Mouse (Mus musculus) bone marrow, adult 2 months (tissue): ENCODE results near the gene Arhgap29. TPM values are rescaled to one million over a fixed set of nuclear protein-coding genes. Genes with fewer than 3 reads are reported as not detected.

Experiments
- H3K27ac ChIP-seq: fragments of 200-500 bp; 2 replicates; pipeline ENCODE4 v1.5.1; 2012; ENCODE audit warnings: low read depth, mild to moderate bottlenecking, control low read depth, inconsistent platforms, low read length; ENCODE audit not compliant: control insufficient read depth, poor library complexity, insufficient read depth
- H3K4me1 ChIP-seq: fragments of 200-500 bp; 2 replicates; pipeline ENCODE4 v1.6.1; 2011; ENCODE audit warnings: low read length; ENCODE audit not compliant: control insufficient read depth, insufficient read depth
- H3K4me3 ChIP-seq: fragments of 200-500 bp; replicated peaks from 2 replicates; pipeline ENCODE3; 2011; ENCODE audit warnings: mild to moderate bottlenecking, low read depth, low read length, control low read depth; ENCODE audit not compliant: control insufficient read depth
- CTCF ChIP-seq: fragments of 200-500 bp; IDR thresholded peaks from 2 replicates; pipeline ENCODE4 v1.5.1; 2011; ENCODE audit warnings: low read length, control low read depth; ENCODE audit not compliant: control insufficient read depth, insufficient read depth
- POLR2A ChIP-seq: fragments of 200-500 bp; IDR thresholded peaks from 2 replicates; pipeline ENCODE4 v1.6.1; 2011; ENCODE audit warnings: low read depth, mild to moderate bottlenecking, control low read depth, low read length, borderline replicate concordance; ENCODE audit not compliant: control insufficient read depth
- WGBS: fragments of 180-500 bp; shearing (Covaris S2); methylation state at CpG from one replicate; pipeline ENCODE4 v1.1.7; 2018; 5-methylcytosine and 5-hydroxymethylcytosine counted together
- polyA plus RNA-seq: library from polyadenylated mRNA; stranded (reverse); fragments of >200 nt; gene quantifications from 2 replicates; pipeline ENCODE4 v1.2.4, GENCODE M21; 2011; ENCODE audit warnings: low replicate concordance; ENCODE audit not compliant: missing spikeins, insufficient read depth, insufficient read length

Arhgap29 gene
- 3.6 and 4.5 TPM in 2 replicates for polyA plus RNA-seq

DNA sequence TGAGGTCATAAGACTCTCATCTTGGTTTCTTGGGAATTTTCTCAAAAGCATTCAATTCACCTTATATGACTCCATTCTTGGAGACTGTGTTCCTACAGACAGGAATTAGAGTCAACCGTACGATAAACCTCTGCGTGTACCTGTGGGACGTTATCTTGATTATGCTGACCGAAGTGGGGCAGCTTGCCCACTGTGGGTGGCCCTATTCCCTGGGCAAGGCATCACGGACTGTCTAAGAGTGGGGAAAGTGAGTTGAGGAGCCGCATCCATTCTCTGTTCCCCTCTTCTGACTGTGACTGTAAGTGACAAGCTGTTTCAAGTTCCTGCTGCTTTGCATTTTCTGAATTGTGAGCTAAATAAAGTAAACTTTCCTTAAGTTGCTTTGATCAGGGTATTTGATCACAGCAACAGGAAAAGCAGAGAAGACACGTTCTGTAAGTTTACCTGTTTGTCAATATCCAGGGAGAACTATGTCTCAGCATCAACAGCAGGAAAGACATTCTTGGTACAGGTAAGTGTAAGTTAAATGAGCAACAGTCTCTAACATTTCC is at the start of gene Arhgap29:
Arhgap29 (plus strand) TSS at position 501 of the 551 bp plus-strand sequence.
- Histone ChIP-seq H3K4me1 (no peaks in the 10 kb centered on the region), H3K4me3 (no peak within 1 kb of the TSS), H3K27ac (no peak within 1 kb of the TSS)
- TF ChIP-seq CTCF: no peak
- TF ChIP-seq POLR2A: no peak
- WGBS: 84% methylated on average over 8 of the region's 8 CpGs

DNA sequence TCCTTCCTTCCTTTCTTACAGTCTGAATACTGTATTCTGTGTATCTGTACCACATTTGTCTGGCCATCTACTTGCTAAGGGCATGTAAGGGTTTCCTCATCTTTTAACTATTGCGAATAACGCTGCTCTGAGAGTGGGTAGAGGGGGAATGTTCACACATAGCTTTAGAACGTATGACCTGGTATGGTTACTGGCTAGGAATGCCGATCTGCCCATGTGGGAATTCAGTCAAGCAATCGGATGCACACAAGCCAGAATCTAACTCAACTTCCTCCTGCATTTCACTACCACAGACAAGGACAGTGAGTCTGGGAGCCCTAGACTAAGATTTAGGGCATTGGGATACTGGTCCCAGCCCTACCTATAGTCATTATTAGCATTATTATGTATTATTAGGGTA is 49.6 kb upstream of the Arhgap29 start:
- Histone ChIP-seq H3K27ac (no peak overlapping the region), H3K4me1 (no peaks in the 10 kb centered on the region), H3K4me3 (no peak overlapping the region)
- no peak for TF ChIP-seq POLR2A
- TF ChIP-seq CTCF: no peak
- WGBS: 76% methylated on average over 5 of the region's 5 CpGs

DNA sequence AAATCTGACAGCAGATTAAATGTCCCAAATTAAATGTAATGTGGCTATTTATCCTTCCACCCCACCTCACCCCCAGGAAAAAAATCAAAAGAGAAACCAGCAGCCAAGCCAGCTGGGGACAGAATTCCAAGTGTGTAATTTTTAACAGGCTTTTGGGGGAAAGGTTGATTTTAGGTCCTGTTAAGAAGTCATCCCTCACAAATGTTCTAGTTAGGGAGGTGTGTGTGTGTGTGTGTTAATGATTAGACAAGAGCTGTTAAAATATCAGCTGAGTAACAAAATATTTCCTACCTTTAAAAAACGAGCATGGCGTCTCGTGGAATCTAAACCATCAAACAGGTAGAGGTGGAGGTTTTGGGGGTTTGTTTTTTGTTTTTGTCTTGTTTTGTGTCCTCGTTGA is 49.1 kb upstream of the Arhgap29 start:
- no peak overlapping the region for H3K4me3 ChIP-seq
- TF ChIP-seq POLR2A: no peak
- no peak for TF ChIP-seq CTCF
- 58% methylated on average over 4 of the region's 4 CpGs for WGBS

DNA sequence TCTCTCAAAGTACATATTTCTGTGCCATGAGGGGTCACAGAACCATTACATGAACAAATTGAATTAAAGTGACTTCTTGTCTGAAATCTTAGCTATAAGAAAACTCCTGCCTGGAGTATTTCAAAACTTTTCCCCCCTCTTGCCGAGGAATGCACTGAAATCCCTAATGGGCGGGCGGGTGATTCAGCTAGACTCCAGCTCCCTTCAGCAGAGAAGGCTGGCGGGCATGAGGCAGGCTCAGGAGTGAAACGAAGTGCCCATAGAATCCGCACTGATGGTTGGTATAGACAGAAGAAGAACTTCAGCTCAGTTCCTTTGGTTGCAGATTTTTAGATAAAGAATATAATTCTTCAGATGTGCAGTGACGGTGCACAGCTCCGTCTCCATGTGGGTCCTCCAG is 48.6 kb upstream of the Arhgap29 start:
- Histone ChIP-seq H3K4me3 (no peak overlapping the region), H3K27ac (no peak overlapping the region)
- WGBS: 66% methylated on average over 8 of the region's 8 CpGs

More for the DNA sequence above, 49.1 kb upstream of the Arhgap29 start:
- H3K27ac ChIP-seq: no peak overlapping the region
- no peaks in the 10 kb centered on the region for H3K4me1 ChIP-seq

DNA sequence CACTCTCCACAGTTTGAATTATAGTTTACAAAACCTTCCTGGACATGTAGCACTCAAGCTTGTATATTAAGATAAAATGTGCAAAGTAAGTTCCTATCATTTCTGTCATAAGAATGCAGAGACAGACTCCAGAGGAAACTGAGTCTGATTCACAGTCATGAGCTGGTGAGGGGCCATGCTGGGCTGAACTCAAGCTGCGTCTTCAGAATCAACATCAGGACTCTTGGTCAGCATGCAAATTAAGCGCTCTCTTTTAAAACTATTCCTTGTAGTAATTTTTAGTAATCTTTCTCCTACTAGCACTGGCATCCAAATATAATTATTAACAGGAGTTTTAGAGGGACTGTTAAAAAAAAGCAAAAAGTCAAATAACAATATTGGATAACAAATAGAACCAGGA is 47.9 kb upstream of the Arhgap29 start:
- no peak overlapping the region for H3K27ac ChIP-seq
- 90% methylated on average over 2 of the region's 2 CpGs for WGBS
- TF ChIP-seq CTCF (no peak), POLR2A (no peak)
- no peaks in the 10 kb centered on the region for H3K4me1 ChIP-seq
- no peak overlapping the region for H3K4me3 ChIP-seq

More for the DNA sequence above, 48.6 kb upstream of the Arhgap29 start:
- H3K4me1 ChIP-seq: no peaks in the 10 kb centered on the region
- no peak for TF ChIP-seq CTCF
- no peak for TF ChIP-seq POLR2A

DNA sequence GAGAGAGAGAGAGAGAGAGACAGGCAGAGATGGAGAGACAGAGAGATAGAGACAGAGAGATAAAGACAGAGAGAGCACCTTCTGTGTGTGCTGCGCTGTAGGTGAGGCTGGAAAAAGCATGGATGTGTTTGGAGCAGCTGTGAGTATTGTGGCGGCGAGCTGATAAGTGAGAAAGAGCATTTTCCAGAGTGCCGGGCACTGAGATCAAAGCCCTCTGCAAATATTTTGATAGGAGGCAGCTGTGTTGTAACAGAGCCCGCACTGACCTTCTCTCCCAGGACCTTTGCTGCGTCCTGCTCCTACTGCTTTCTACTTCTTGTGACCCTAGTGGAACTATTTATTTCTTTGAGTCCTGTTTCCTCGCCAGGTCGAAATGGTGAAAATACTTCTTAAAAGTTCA is 45.7 kb upstream of the Arhgap29 start:
- TF ChIP-seq CTCF (no peak), POLR2A (no peak)
- Histone ChIP-seq H3K27ac (no peak overlapping the region), H3K4me3 (no peak overlapping the region), H3K4me1 (no peaks in the 10 kb centered on the region)
- 73% methylated on average over 8 of the region's 8 CpGs for WGBS

DNA sequence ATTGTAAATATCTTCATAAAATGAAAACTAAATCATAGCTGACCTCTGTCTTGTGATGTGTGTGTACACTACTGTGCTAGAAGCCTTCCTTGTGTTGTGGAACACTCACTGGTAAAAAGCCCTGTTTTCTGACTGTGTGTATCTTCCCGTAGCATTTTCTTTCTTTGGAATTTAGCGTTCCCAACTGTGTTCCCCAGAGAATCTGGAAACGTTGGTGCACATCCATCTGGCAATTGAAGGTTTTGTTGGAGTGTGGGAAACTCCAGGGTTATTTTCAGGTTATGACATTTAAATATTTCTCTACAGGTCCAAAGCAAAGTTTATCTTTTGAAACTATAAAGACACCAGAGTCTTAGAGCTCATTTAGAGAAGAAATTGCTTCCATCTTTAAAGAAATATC is 43.2 kb upstream of the Arhgap29 start:
- no peak overlapping the region for H3K4me3 ChIP-seq
- no peak overlapping the region for H3K27ac ChIP-seq
- TF ChIP-seq CTCF: no peak
- no peak for TF ChIP-seq POLR2A
- 72% methylated on average over 3 of the region's 3 CpGs for WGBS
- H3K4me1 ChIP-seq: no peaks in the 10 kb centered on the region

DNA sequence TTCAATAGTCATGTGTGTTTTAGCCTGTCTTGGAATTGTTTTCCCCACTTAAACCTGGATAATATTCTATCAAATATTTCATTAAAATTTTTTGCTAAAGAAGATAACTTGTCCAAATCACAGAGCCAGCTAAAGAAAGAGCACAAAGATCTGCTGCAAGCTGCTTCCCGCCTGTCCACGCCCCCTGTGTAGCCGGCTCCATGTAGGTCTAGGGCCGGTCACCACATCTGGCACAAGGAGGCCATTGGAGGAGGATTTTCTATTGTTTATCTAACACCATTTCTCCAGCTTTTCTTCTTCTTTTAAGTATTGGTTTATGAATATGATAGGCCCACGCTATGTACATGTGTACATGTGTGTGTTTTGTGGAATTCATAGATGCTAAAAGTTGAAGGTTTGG is 38.9 kb upstream of the Arhgap29 start:
- Histone ChIP-seq H3K4me3 (no peak overlapping the region), H3K4me1 (no peaks in the 10 kb centered on the region), H3K27ac (no peak overlapping the region)
- TF ChIP-seq POLR2A (no peak), CTCF (no peak)
- WGBS: 86% methylated on average over 5 of the region's 5 CpGs
